Mouse (Mus musculus) intestine, embryonic 14.5 days (tissue): Measurements from ENCODE around the gene Epb41l3. TPM values are rescaled to one million over a fixed set of nuclear protein-coding genes. Genes with fewer than 3 reads are reported as not detected.

Source experiments
- ATAC-seq: fragments of 200-750 bp; cut with Nextera tagmentation; replicated peaks from 2 replicates; pipeline ENCODE4 v1.8.0; 2017; ENCODE audit warnings: low read depth, moderate number of reproducible peaks, moderate TSS enrichment, moderate library complexity; ENCODE audit not compliant: low FRiP score, low TSS enrichment
- DNase-seq: peaks from one replicate; pipeline ENCODE4 v3.0.0-alpha.2; 2018; ENCODE audit warnings: low spot score
- H3K27ac ChIP-seq: fragments of 300-500 bp; sonication (generic); 2 replicates; pipeline ENCODE4 v1.5.1; 2014; ENCODE audit warnings: low read depth, mild to moderate bottlenecking, control low read depth
- H3K27me3 ChIP-seq: fragments of 300-500 bp; sonication (generic); replicated peaks from 2 replicates; pipeline ENCODE4 v1.6.1; 2014; ENCODE audit warnings: low read length, control low read depth; ENCODE audit not compliant: control insufficient read depth, insufficient read depth
- H3K36me3 ChIP-seq: fragments of 300-500 bp; sonication (generic); 2 replicates; pipeline ENCODE4 v1.6.1; 2014; ENCODE audit warnings: low read length, control low read depth; ENCODE audit not compliant: control insufficient read depth, insufficient read depth
- H3K4me1 ChIP-seq: fragments of 300-500 bp; sonication (generic); replicated peaks from 2 replicates; pipeline ENCODE4 v1.6.1; 2014; ENCODE audit warnings: low read length, control low read depth, mixed read lengths; ENCODE audit not compliant: control insufficient read depth, insufficient read depth
- H3K4me2 ChIP-seq: fragments of 300-500 bp; sonication (generic); 2 replicates; pipeline ENCODE4 v1.6.1; 2014; ENCODE audit warnings: low read length
- H3K4me3 ChIP-seq: fragments of 300-500 bp; sonication (generic); 2 replicates; pipeline ENCODE4 v1.5.1; 2014; ENCODE audit warnings: low read depth, low read length, control low read depth, mixed read lengths
- H3K9ac ChIP-seq: fragments of 300-500 bp; sonication (generic); 2 replicates; pipeline ENCODE4 v1.6.1; 2014; ENCODE audit warnings: mild to moderate bottlenecking, low read length
- H3K9me3 ChIP-seq: fragments of 300-500 bp; sonication (generic); 2 replicates; pipeline ENCODE4 v1.6.1; 2016; ENCODE audit warnings: low read length, control low read depth; ENCODE audit not compliant: control insufficient read depth
- WGBS: fragments of 180-500 bp; shearing (Covaris S2); extraction: QIAGEN DNeasy Blood & Tissue Kit; methylation state at CpG from one replicate; pipeline ENCODE4 v1.1.7; 2014; 5-methylcytosine and 5-hydroxymethylcytosine counted together
- polyA plus RNA-seq: library from polyadenylated mRNA; unstranded; fragments of >200 nt; fragmentation: Nextera tagmentation; extraction: Ambion mirVana; gene quantifications from 2 replicates; pipeline ENCODE4 v1.2.1, GENCODE M21; 2014

Gene Epb41l3
- polyA plus RNA-seq, 1 experiment from 2014 or later = 103 TPM

DNA sequence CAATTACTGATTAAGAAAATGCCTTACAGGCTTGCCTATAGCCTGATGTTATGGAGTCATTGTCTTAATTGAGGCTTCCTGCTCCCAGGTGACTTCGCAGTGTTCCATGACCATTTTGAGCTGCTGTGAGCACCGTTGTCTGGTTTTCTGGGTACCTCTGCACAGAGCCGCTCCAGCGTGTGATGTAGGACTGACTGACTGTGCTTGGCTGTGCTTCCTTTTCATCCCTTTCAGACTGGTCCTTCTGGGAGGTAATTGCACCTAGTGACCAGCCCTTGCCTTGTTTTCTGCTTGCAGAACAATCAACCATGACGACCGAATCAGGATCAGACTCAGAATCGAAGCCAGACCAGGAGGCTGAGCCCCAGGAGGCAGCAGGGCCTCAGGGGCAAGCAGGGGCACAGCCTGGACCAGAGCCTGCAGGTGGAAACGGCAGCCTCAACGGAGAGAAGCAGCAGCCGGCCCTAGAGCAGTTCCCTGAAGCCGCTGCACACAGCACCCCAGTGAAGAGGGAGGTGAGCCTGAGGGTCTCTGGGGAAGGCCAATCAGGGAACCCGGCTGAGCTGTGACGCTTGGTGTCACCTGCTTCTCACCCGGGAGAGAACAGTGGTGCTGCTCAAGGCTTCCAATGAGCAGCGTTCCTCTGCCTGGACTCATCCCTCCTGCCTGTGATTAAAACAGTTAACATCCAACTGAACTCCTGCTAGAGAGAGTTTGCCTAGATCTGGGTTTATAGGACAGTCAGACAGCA, 132.3 kb downstream of the Epb41l3 start:
- Histone ChIP-seq H3K4me1 (no peaks in the 10 kb centered on the region), H3K36me3 (peaks cover 26% of the 10 kb centered on the region), H3K27ac (no peak overlapping the region), H3K9me3 (no peaks in the 10 kb centered on the region), H3K4me2 (no peak overlapping the region), H3K9ac (no peak overlapping the region), H3K27me3 (no peaks in the 10 kb centered on the region), H3K4me3 (no peak overlapping the region)
- 68% methylated on average over 15 of the region's 15 CpGs for WGBS
- no peak for DNase-seq
- ATAC-seq = no peak

DNA sequence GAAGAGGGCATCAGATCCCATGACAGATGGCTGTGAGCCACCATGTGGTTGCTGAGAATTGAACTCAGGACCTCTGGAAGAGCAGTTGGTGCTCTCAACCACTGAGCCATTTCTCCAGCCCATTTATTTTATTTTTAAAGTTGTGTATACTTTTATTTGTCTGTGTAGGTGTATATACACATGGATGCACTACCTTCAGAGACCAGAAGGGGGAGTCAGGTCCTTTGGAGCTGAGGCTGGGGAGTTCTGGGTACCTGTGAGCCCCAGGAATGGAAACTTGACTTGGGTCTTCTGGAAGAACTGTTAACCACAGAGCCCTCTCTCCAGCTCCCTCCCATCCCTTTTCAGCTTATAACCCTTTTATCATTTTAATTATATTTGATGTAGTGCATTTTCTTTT, 135.6 kb downstream of the Epb41l3 start:
- Histone ChIP-seq H3K27ac (no peak overlapping the region), H3K4me2 (no peak overlapping the region), H3K9me3 (no peaks in the 10 kb centered on the region), H3K36me3 (peaks cover 35% of the 10 kb centered on the region), H3K4me1 (no peaks in the 10 kb centered on the region), H3K9ac (no peak overlapping the region), H3K27me3 (no peaks in the 10 kb centered on the region), H3K4me3 (no peak overlapping the region)
- DNase-seq (no peak), ATAC-seq (no peak)

DNA sequence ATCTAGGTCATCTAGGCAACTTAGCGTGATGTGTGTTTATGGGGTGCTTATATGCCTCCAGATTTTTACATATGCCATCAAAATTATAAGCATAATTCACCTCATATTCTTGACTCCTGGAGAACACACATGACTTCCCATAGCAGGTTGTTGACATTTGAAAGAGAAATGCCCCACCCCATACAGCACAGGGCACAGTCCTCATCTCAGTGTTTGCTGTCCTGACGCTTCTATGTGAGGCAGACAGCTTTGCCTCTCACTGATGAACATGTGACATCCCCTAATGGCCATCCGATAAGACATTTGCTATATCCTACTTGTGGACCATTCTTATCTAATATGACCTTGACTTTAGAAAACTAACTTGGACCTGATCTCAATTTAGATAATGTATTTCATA, 140.6 kb downstream of the Epb41l3 start:
- 91% methylated on average over 3 of the region's 3 CpGs for WGBS
- H3K27ac ChIP-seq = no peak overlapping the region
- H3K9ac ChIP-seq = no peak overlapping the region
- no peak overlapping the region for H3K4me2 ChIP-seq
- ATAC-seq (no peak), DNase-seq (no peak)
- no peaks in the 10 kb centered on the region for H3K4me1 ChIP-seq
- no peaks in the 10 kb centered on the region for H3K9me3 ChIP-seq
- no peaks in the 10 kb centered on the region for H3K27me3 ChIP-seq
- peaks cover 9% of the 10 kb centered on the region for H3K36me3 ChIP-seq
- no peak overlapping the region for H3K4me3 ChIP-seq

DNA sequence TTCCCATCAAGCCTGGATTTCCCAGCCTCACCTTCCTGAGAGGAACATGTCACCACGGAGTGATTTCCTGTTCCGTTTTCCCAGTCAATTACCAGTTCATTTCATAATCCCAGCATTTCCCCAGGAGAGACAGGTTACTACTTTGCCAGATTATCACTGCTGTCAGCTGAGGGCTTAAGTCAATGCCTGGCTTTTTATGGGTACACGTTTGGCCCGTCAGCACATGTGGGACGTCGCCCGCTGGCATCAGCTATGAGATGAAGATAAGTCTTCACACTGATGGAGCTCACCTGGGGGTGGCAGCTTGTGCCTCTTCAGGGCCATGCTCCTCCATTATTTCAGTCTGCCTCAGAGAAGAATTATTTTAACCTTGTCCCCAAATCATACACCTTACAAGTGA, 145.4 kb downstream of the Epb41l3 start:
- 79% methylated on average over 7 of the region's 7 CpGs for WGBS
- no peaks in the 10 kb centered on the region for H3K27me3 ChIP-seq
- H3K27ac ChIP-seq = no peak overlapping the region
- no peak overlapping the region for H3K9ac ChIP-seq
- ATAC-seq (peak; percentile 36; the same call in 1 of the 2 replicates), DNase-seq (no peak)
- H3K4me2 ChIP-seq = no peak overlapping the region
- no peaks in the 10 kb centered on the region for H3K9me3 ChIP-seq
- peaks cover 11% of the 10 kb centered on the region for H3K4me1 ChIP-seq
- no peaks in the 10 kb centered on the region for H3K36me3 ChIP-seq
- H3K4me3 ChIP-seq = no peak overlapping the region

DNA sequence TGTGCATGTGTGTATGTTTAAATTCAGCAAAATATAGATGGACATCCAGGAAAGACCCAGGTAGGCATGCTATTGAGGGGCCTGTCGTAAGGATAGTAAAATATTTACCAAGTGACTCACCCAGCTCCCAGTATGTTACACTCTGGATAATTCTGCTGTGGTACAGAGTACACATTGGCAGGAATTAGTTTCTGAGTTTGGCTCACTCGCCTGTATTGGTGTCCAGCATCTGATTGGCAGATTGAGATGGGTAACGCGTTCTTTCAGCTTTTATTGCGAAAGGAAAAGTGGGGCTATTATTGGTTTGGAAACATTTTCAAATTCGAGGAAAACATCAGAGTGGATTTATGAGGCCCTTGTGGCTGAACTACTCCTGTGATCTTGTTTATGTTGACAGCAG, 145.9 kb downstream of the Epb41l3 start:
- H3K36me3 ChIP-seq = no peaks in the 10 kb centered on the region
- H3K27ac ChIP-seq = no peak overlapping the region
- ATAC-seq = peak; percentile 84; the same call in 1 of the 2 replicates
- H3K27me3 ChIP-seq = no peaks in the 10 kb centered on the region
- WGBS = 59% methylated on average over 6 of the region's 6 CpGs
- H3K4me1 ChIP-seq = peaks cover 11% of the 10 kb centered on the region
- no peak for DNase-seq
- H3K9me3 ChIP-seq = no peaks in the 10 kb centered on the region
- H3K4me2 ChIP-seq = no peak overlapping the region
- no peak overlapping the region for H3K4me3 ChIP-seq
- no peak overlapping the region for H3K9ac ChIP-seq

DNA sequence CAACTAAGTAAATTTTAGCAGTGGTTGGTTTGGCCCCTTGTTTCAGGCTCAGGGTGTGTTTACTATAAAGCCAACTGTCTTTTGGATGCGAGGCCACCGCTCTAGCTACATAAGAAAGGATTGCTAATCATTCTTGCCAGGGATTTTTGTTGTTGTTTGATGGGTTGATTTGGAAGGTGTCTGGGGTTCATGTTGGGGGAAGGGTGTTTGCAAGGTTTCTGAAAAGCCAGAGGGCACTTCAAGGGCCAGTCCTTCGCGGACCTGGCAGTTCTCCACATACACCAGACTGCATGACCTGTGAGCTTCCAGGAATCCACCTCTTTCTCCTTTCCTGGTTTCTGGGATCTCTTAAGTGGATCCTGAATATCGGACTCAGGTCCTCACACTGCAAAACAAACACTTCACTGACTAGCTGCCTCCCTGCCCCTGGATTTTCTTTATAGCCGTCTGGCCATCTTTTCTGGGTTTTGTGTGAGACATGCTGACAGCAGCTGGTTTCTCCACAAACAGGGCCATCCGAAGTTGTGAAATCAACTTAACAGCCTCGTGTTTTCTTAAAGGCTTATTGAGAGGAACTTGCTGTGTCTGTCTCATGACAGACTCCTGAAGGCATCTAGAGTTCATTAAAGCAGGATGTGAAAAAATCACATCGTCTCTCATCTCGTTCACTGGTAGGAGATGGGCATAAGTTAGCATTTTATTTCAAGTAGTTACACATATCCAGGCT, 146.6 kb downstream of the Epb41l3 start:
- H3K4me2 ChIP-seq = no peak overlapping the region
- H3K9me3 ChIP-seq = no peaks in the 10 kb centered on the region
- H3K4me1 ChIP-seq = peaks cover 17% of the 10 kb centered on the region
- no peak for DNase-seq
- H3K27ac ChIP-seq = no peak overlapping the region
- ATAC-seq = no peak
- no peak overlapping the region for H3K9ac ChIP-seq
- no peak overlapping the region for H3K4me3 ChIP-seq
- 25% methylated on average over 10 of the region's 10 CpGs for WGBS
- no peaks in the 10 kb centered on the region for H3K36me3 ChIP-seq
- no peaks in the 10 kb centered on the region for H3K27me3 ChIP-seq

DNA sequence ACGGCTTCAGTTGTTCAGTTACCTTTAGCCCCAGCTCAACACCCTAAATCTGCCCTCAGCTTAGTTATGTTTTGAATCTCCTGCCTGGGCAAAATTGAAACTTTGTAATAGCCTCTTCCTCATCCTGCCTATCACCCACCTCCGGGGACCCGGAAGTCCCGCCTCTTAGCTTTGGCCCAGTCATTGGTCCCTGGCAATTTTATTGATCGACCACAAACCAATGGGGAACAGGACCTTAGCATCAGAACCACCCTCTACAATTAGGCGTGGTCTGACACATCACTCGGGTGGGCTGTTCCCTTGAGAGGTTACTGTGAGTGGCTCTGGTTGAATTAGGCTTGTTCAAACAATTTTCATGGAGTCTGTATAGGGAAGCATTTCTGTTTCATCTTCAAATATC, 150.5 kb downstream of the Epb41l3 start:
- DNase-seq (no peak), ATAC-seq (no peak)
- peaks cover 22% of the 10 kb centered on the region for H3K4me1 ChIP-seq
- H3K9me3 ChIP-seq = no peaks in the 10 kb centered on the region
- H3K27ac ChIP-seq = no peak overlapping the region
- H3K4me2 ChIP-seq = no peak overlapping the region
- 86% methylated on average over 7 of the region's 7 CpGs for WGBS
- H3K4me3 ChIP-seq = no peak overlapping the region
- H3K27me3 ChIP-seq = no peaks in the 10 kb centered on the region
- no peaks in the 10 kb centered on the region for H3K36me3 ChIP-seq
- no peak overlapping the region for H3K9ac ChIP-seq

DNA sequence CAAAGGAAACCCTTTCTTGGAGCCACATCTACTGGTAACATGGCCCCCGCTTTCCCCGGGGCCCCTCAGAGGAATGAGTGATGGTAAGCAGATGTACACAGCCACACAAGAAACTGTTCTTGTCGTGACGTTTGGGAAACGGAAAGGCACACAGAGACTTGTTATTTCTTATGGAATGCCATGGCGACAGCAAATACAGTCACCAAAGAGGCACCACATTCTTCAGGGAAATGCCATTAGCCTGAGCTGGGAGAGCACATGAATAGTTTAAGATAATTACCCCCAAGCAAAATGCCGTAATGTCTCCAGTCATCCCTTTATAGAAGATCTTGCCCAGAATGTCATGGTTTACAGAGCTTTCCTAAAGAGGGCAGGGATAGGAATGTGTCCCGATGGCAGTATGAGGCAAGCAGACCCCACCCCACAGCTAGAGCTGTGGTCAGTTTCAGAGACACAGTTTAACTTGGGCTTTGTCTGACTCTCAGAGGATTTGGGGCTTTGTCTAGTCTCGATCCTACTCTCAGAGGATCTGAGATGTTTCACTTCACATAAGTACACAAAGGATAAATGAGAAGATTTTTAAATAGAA, 152.0 kb downstream of the Epb41l3 start:
- Histone ChIP-seq H3K9ac (no peak overlapping the region), H3K4me3 (no peak overlapping the region), H3K27me3 (no peaks in the 10 kb centered on the region), H3K4me1 (peaks cover 13% of the 10 kb centered on the region), H3K36me3 (no peaks in the 10 kb centered on the region), H3K4me2 (no peak overlapping the region; the same call in 1 of the 2 replicates), H3K27ac (no peak overlapping the region; the same call in 1 of the 2 replicates), H3K9me3 (no peaks in the 10 kb centered on the region)
- no peak for ATAC-seq
- 36% methylated on average over 9 of the region's 9 CpGs for WGBS
- DNase-seq = no peak
